Mouse (Mus musculus) heart, postnatal 0 days (tissue): ENCODE data around the gene Syt5.

Source experiments
- CTCF ChIP-seq: IDR thresholded peaks from 2 replicates; pipeline ENCODE4 v1.5.1; 2016; ENCODE audit warnings: antibody characterized with exemption, control low read depth, low read depth
- EP300 ChIP-seq: IDR thresholded peaks from 2 replicates; pipeline ENCODE4 v1.6.1; 2016; ENCODE audit warnings: antibody characterized with exemption, low read depth

- TF ChIP-seq CTCF: no peak
- no peak for TF ChIP-seq EP300
Observed at GRCm38 (mm10) chr7:4536369-4536768, 11.0 kb downstream of the Syt5 start.
